Mouse (Mus musculus) limb, embryonic 12.5 days (tissue): ENCODE data around the gene Cep152. TPM values are rescaled to one million over a fixed set of nuclear protein-coding genes. Genes with fewer than 3 reads are reported as not detected.

Experiments
- ATAC-seq: fragments of 200-750 bp; cut with Nextera tagmentation; 2 replicates; pipeline ENCODE4 v1.8.0; 2017; ENCODE audit warnings: low read depth, moderate TSS enrichment; ENCODE audit not compliant: insufficient number of reproducible peaks, insufficient read depth, low FRiP score, low TSS enrichment
- H3K27ac ChIP-seq: fragments of 300-500 bp; sonication (generic); 2 replicates; pipeline ENCODE4 v1.5.1; 2016; ENCODE audit warnings: mild to moderate bottlenecking, moderate library complexity
- H3K27me3 ChIP-seq: fragments of 300-500 bp; sonication (generic); 2 replicates; pipeline ENCODE4 v1.6.1; 2016; ENCODE audit warnings: mild to moderate bottlenecking, moderate library complexity
- H3K36me3 ChIP-seq: fragments of 300-500 bp; sonication (generic); 2 replicates; pipeline ENCODE4 v1.6.1; 2016; ENCODE audit warnings: mild to moderate bottlenecking, moderate library complexity
- H3K4me1 ChIP-seq: fragments of 300-500 bp; sonication (generic); replicated peaks from 2 replicates; pipeline ENCODE4 v1.6.1; 2016
- H3K4me2 ChIP-seq: fragments of 300-500 bp; sonication (generic); 2 replicates; pipeline ENCODE4 v1.6.1; 2016; ENCODE audit warnings: mild to moderate bottlenecking, moderate library complexity
- H3K4me3 ChIP-seq: fragments of 300-500 bp; sonication (generic); replicated peaks from 2 replicates; pipeline ENCODE4 v1.5.1; 2016; ENCODE audit warnings: mild to moderate bottlenecking
- H3K9ac ChIP-seq: fragments of 300-500 bp; sonication (generic); replicated peaks from 2 replicates; pipeline ENCODE4 v1.6.1; 2016; ENCODE audit warnings: mild to moderate bottlenecking, moderate library complexity
- H3K9me3 ChIP-seq: fragments of 300-500 bp; sonication (generic); 2 replicates; pipeline ENCODE4 v1.6.1; 2016; ENCODE audit warnings: mild to moderate bottlenecking, moderate library complexity
- WGBS: fragments of 180-500 bp; shearing (Covaris S2); methylation state at CpG from one replicate; pipeline ENCODE4 v1.1.7; 2016; 5-methylcytosine and 5-hydroxymethylcytosine counted together
- polyA plus RNA-seq: library from polyadenylated mRNA; unstranded; fragments of >200 nt; fragmentation: Nextera tagmentation; extraction: Ambion mirVana; gene quantifications from 2 replicates; pipeline ENCODE4 v1.2.1, GENCODE M21; 2016

Cep152 gene
- polyA plus RNA-seq, 1 experiment from 2014 or later, result 9.7 TPM

DNA sequence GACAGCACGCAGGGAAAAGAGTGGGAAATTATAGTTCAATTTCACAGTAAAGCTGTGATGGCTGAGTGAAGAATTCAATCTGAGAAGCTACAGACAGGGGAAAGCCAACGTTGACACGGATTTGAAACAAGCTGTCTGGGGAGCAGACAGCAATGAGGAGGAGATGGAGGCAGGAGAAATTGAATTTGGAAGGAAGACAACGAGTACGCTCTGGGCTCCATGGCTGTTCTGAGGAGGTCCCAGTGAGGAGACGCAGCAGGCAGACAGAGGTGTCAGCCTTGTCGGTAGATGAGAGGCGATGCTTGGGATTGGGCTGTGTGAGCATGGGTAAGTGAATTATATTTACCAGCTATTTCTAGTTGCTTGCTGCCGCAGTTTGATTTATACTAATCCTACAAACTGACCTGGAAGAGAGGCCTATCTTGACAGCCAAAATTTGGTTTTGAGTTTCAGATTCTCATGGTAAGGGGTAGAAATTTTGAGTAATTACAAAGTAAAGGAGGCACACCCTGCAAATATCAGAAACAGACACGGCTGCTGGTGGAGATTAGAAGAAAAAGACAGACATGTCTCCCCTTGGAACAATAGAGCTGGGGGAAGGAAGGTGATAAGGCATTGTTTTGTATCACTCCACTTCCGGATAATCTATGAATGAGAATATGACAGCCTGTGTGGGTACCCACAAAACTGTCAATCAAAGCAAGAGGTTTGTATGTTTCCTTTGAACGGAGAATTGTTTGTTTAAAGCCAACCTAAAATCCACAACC, 109.4 kb downstream of the Cep152 start:
- Histone ChIP-seq H3K9ac (no peak overlapping the region), H3K4me2 (no peak overlapping the region), H3K27ac (no peak overlapping the region), H3K4me1 (peaks cover 6% of the 10 kb centered on the region), H3K9me3 (no peaks in the 10 kb centered on the region), H3K4me3 (no peak overlapping the region), H3K27me3 (peaks cover 2% of the 10 kb centered on the region; the same call in 1 of the 2 replicates), H3K36me3 (no peaks in the 10 kb centered on the region)
- no peak for ATAC-seq
- 81% methylated on average over 12 of the region's 12 CpGs for WGBS

DNA sequence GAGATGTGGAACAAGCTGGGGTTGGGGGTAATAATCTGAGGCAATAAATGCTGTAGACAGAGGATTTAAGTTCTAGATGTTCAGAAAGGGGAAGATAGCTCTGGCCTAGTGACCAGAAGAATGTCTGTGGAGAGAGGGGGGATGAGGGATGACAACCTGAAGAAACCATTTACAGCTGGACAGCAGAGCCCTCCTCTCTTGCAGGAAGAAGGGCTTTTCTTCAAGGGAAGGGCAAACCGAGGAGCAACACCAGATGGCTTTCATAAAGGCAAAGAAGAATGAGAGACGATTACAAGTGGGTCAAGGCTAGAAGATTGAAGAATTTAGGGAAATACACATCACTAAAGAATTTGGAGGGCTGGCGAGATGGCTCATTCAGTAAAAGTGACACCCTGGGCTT, 110.5 kb downstream of the Cep152 start:
- H3K4me1 ChIP-seq, result peaks cover 6% of the 10 kb centered on the region
- peaks cover 11% of the 10 kb centered on the region for H3K27me3 ChIP-seq
- no peak for ATAC-seq
- H3K4me2 ChIP-seq, result no peak overlapping the region
- no peaks in the 10 kb centered on the region for H3K9me3 ChIP-seq
- no peak overlapping the region for H3K4me3 ChIP-seq
- H3K9ac ChIP-seq, result no peak overlapping the region
- no peak overlapping the region for H3K27ac ChIP-seq
- 38% methylated on average over 3 of the region's 3 CpGs for WGBS
- H3K36me3 ChIP-seq, result no peaks in the 10 kb centered on the region

Other genes with a start within 250 kb of the Cep152 start
- gene Gm9913, start 120.0 kb downstream of the Cep152 start, polyA plus RNA-seq, result 0.20 and 0.32 TPM in 2 replicates
- gene Fbn1, start 117.1 kb downstream of the Cep152 start, polyA plus RNA-seq, result 11.5 and 14.2 TPM in 2 replicates
- gene Eid1, start 48.0 kb upstream of the Cep152 start, polyA plus RNA-seq, result 276 and 293 TPM in 2 replicates
- gene Shc4, start 99.0 kb upstream of the Cep152 start, polyA plus RNA-seq, result 1.1 and 1.2 TPM in 2 replicates
- gene Secisbp2l, start 157.8 kb upstream of the Cep152 start, polyA plus RNA-seq, result 21.4 and 22.4 TPM in 2 replicates
- 36.7 and 41.7 TPM in 2 replicates for gene Galk2, start 234.0 kb upstream of the Cep152 start, polyA plus RNA-seq
- gene Cops2, start 234.0 kb upstream of the Cep152 start, polyA plus RNA-seq, result 91.7 and 98.0 TPM in 2 replicates